Mouse (Mus musculus): ENCODE measurements around the gene Hnrnpdl.

The Hnrnpdl gene

GRCm38 (mm10) chr5:100047143-100047640 is 7.7 kb upstream of the Hnrnpdl start:
- DNase-seq (ENCODE audit: low read depth, low spot score), result no peak

GRCm38 (mm10) chr5:100046096-100046495 is 6.6 kb upstream of the Hnrnpdl start:
- DNase-seq (ENCODE audit: low read depth, low spot score), result no peak

- DNase-seq (ENCODE audit: low read depth, low spot score), result no peak
These were observed 5.2 kb upstream of the Hnrnpdl start for GRCm38 (mm10) chr5:100044621-100045020.

GRCm38 (mm10) chr5:100044030-100044429 is 4.6 kb upstream of the Hnrnpdl start:
- DNase-seq (ENCODE audit: low read depth, low spot score), result no peak

- DNase-seq (ENCODE audit: low read depth, low spot score), result no peak
These were observed 3.9 kb upstream of the Hnrnpdl start for GRCm38 (mm10) chr5:100043361-100043760.

GRCm38 (mm10) chr5:100042467-100042866 is 3.0 kb upstream of the Hnrnpdl start:
- DNase-seq (ENCODE audit: low read depth, low spot score), result no peak

- no peak for DNase-seq (ENCODE audit: low read depth, low spot score)
These were observed 1.8 kb upstream of the Hnrnpdl start for GRCm38 (mm10) chr5:100041272-100041671.

- no peak for DNase-seq (ENCODE audit: low read depth, low spot score)
These were observed 869 bp upstream of the Hnrnpdl start for GRCm38 (mm10) chr5:100040281-100040784.

- DNase-seq (ENCODE audit: low read depth, low spot score), result peak; percentile 95
These were observed 506 bp downstream of the Hnrnpdl start for GRCm38 (mm10) chr5:100038714-100039601.

- DNase-seq (ENCODE audit: low read depth, low spot score), result peak; percentile 83
These were observed 1.3 kb downstream of the Hnrnpdl start for GRCm38 (mm10) chr5:100037965-100038713.

- DNase-seq (ENCODE audit: low read depth, low spot score), result no peak
These were observed 2.8 kb downstream of the Hnrnpdl start for GRCm38 (mm10) chr5:100036681-100037080.

- no peak for DNase-seq (ENCODE audit: low read depth, low spot score)
These were observed 3.5 kb downstream of the Hnrnpdl start for GRCm38 (mm10) chr5:100035950-100036349.

- DNase-seq (ENCODE audit: low read depth, low spot score), result no peak
These were observed 6.8 kb downstream of the Hnrnpdl start for GRCm38 (mm10) chr5:100032646-100033045.

GRCm38 (mm10) chr5:100032107-100032506 is 7.4 kb downstream of the Hnrnpdl start:
- no peak for DNase-seq (ENCODE audit: low read depth, low spot score)

- no peak for DNase-seq (ENCODE audit: low read depth, low spot score)
These were observed 9.4 kb downstream of the Hnrnpdl start for GRCm38 (mm10) chr5:100030069-100030468.

- DNase-seq (ENCODE audit: low read depth, low spot score), result no peak
These were observed 14.6 kb downstream of the Hnrnpdl start for GRCm38 (mm10) chr5:100024868-100025267.

- DNase-seq (ENCODE audit: low read depth, low spot score), result no peak
These were observed 15.1 kb downstream of the Hnrnpdl start for GRCm38 (mm10) chr5:100024403-100024802.

GRCm38 (mm10) chr5:100020089-100020488 is 19.4 kb downstream of the Hnrnpdl start:
- no peak for DNase-seq (ENCODE audit: low read depth, low spot score)

- no peak for DNase-seq (ENCODE audit: low read depth, low spot score)
These were observed 26.9 kb downstream of the Hnrnpdl start for GRCm38 (mm10) chr5:100012599-100012998.

GRCm38 (mm10) chr5:100008485-100008884 is 31.0 kb downstream of the Hnrnpdl start:
- no peak for DNase-seq (ENCODE audit: low read depth, low spot score)

- no peak for DNase-seq (ENCODE audit: low read depth, low spot score)
These were observed 32.5 kb downstream of the Hnrnpdl start for GRCm38 (mm10) chr5:100007040-100007375.

GRCm38 (mm10) chr5:100006324-100007039 is 33.0 kb downstream of the Hnrnpdl start:
- no peak for DNase-seq (ENCODE audit: low read depth, low spot score)
